Mouse (Mus musculus) megakaryocyte, embryonic 14.5 days (primary cell): ENCODE measurements around the gene Bahcc1.

Source experiments
- FLI1 ChIP-seq: IDR thresholded peaks from 2 replicates; pipeline ENCODE4 v1.6.1; 2012; ENCODE audit warnings: low read length, inconsistent platforms, mixed read lengths
- GATA1 ChIP-seq: IDR thresholded peaks from 3 replicates; pipeline ENCODE4 v1.6.1; 2012; ENCODE audit warnings: mixed read lengths, low read length, inconsistent platforms, borderline replicate concordance

GRCm38 (mm10) chr11:120268195-120268967, 35.6 kb downstream of the Bahcc1 start:
- TF ChIP-seq GATA1 = no peak
- no peak for TF ChIP-seq FLI1
